Mouse (Mus musculus) forebrain, postnatal 0 days (tissue): ENCODE measurements around the gene Fcrl6. TPM values are rescaled to one million over a fixed set of nuclear protein-coding genes. Genes with fewer than 3 reads are reported as not detected.

Experiments used
- ATAC-seq: fragments of 200-750 bp; cut with Nextera tagmentation; 2 replicates; pipeline ENCODE4 v1.8.0; 2017; ENCODE audit warnings: mild to moderate bottlenecking, moderate library complexity
- DNase-seq: peaks from one replicate; pipeline ENCODE4 v3.0.0-alpha.2; 2015
- H3K27ac ChIP-seq: fragments of 300-500 bp; sonication (generic); 2 replicates; pipeline ENCODE4 v1.5.1; 2014; ENCODE audit warnings: low read depth, mild to moderate bottlenecking, antibody characterized with exemption, low read length, moderate library complexity, mixed read lengths
- H3K27me3 ChIP-seq: fragments of 300-500 bp; sonication (generic); 2 replicates; pipeline ENCODE4 v1.6.1; 2014; ENCODE audit warnings: mild to moderate bottlenecking, low read length, mixed read lengths; ENCODE audit not compliant: insufficient read depth
- H3K36me3 ChIP-seq: fragments of 300-500 bp; sonication (generic); 2 replicates; pipeline ENCODE4 v1.6.1; 2014; ENCODE audit warnings: mild to moderate bottlenecking, moderate library complexity; ENCODE audit not compliant: insufficient read depth
- H3K4me1 ChIP-seq: fragments of 300-500 bp; sonication (generic); 2 replicates; pipeline ENCODE4 v1.6.1; 2014; ENCODE audit warnings: antibody characterized with exemption; ENCODE audit not compliant: insufficient read depth
- H3K4me2 ChIP-seq: fragments of 300-500 bp; sonication (generic); 2 replicates; pipeline ENCODE4 v1.6.1; 2014; ENCODE audit warnings: low read depth, mild to moderate bottlenecking, moderate library complexity
- H3K4me3 ChIP-seq: fragments of 300-500 bp; sonication (generic); 2 replicates; pipeline ENCODE4 v1.5.1; 2014; ENCODE audit warnings: low read depth, low read length, mixed read lengths
- H3K9ac ChIP-seq: fragments of 300-500 bp; sonication (generic); 2 replicates; pipeline ENCODE4 v1.6.1; 2014; ENCODE audit warnings: mild to moderate bottlenecking
- H3K9me3 ChIP-seq: fragments of 300-500 bp; sonication (generic); 2 replicates; pipeline ENCODE4 v1.6.1; 2016; ENCODE audit warnings: low read length
- CTCF ChIP-seq: sonication (generic); IDR thresholded peaks from 2 replicates; pipeline ENCODE4 v1.5.1; 2016; ENCODE audit warnings: antibody characterized with exemption, control low read depth, low read depth
- whole genome bisulfite sequencing: fragments of 180-500 bp; shearing (Covaris S2); extraction: QIAGEN DNeasy Blood & Tissue Kit; methylation state at CpG from one replicate; pipeline ENCODE4 v1.1.7; 2014; 5-methylcytosine and 5-hydroxymethylcytosine counted together
- polyA plus RNA-seq: library from polyadenylated mRNA; unstranded; fragments of >200 nt; fragmentation: Nextera tagmentation; extraction: Ambion mirVana; gene quantifications from 2 replicates; pipeline ENCODE4 v1.2.1, GENCODE M21; 2015
- total RNA-seq: library from RNA; depleted of rRNA; stranded (reverse); fragments of >200 nt; gene quantifications from 2 replicates; pipeline ENCODE4 v1.2.3, GENCODE M21; 2014

The Fcrl6 gene
- total and polyA plus RNA-seq, 2 experiments from 2014 or later = 0.18 TPM; not detected in 1

DNA sequence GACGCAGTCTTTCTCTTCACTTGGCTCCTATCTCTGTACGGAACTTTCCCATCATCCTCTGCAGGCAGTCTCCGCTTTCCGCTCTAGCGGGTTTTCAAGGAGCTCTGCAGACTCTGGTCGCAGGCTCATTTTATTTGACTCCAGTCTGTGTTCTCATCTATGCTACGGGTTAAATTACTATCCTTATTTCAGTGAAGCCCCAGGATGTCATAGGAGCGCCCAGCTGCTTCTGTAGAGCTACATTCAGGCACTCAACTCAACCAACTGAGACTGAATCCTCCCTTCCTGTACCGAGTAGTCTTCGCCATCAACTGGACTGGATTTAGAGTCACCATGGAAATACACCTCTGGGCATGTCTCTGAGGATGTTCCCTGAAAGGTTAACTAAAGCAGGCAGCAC lies 12.3 kb upstream of the Fcrl6 start:
- Histone ChIP-seq H3K27me3 (no peaks in the 10 kb centered on the region), H3K4me2 (no peak overlapping the region), H3K4me1 (0 out of 2 replicates have a peak, but pooled peaks cover 5% of the 10 kb centered on the region), H3K36me3 (no peaks in the 10 kb centered on the region), H3K4me3 (no peak overlapping the region), H3K9me3 (no peaks in the 10 kb centered on the region), H3K9ac (no peak overlapping the region), H3K27ac (no peak overlapping the region)
- DNase-seq (no peak), ATAC-seq (no peak)
- no peak for TF ChIP-seq CTCF
- WGBS = 85% methylated on average over 10 of the region's 10 CpGs

DNA sequence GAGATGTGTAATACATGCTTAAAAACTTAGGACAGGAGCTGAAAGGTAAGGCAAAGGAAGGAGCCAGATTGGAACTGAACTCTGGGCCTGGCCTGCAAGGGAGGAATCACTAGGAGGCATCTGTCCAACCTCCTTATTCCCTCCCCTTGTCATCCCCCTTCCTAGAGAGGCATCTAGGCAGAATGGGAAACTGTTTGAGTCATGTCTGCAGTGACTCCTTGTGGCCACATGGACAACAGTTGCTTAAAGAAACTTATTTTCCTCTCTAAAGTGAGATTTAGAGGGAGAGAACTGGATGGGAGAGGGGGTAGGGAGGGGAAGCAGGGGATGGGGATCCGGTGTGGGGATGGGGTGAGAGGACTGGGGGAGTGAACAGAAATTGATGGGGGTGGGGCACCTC lies 10.4 kb upstream of the Fcrl6 start:
- Histone ChIP-seq H3K9me3 (no peaks in the 10 kb centered on the region), H3K9ac (no peak overlapping the region), H3K4me3 (no peak overlapping the region), H3K4me2 (no peak overlapping the region), H3K36me3 (no peaks in the 10 kb centered on the region), H3K4me1 (0 out of 2 replicates have a peak, but pooled peaks cover 5% of the 10 kb centered on the region), H3K27ac (no peak overlapping the region), H3K27me3 (no peaks in the 10 kb centered on the region)
- 65% methylated on average over 1 of the region's 1 CpGs for whole genome bisulfite sequencing
- peak; percentile 65 for TF ChIP-seq CTCF
- DNase-seq (no peak), ATAC-seq (no peak)

- no peak for TF ChIP-seq CTCF
- no peak overlapping the region for H3K4me3 ChIP-seq
- DNase-seq (no peak), ATAC-seq (no peak)
- no peak overlapping the region for H3K4me2 ChIP-seq
- no peaks in the 10 kb centered on the region for H3K4me1 ChIP-seq
- H3K27ac ChIP-seq = no peak overlapping the region
- no peak overlapping the region for H3K9ac ChIP-seq
- WGBS = 87% methylated on average over 10 of the region's 10 CpGs
- H3K27me3 ChIP-seq = no peaks in the 10 kb centered on the region
- no peaks in the 10 kb centered on the region for H3K9me3 ChIP-seq
- no peaks in the 10 kb centered on the region for H3K36me3 ChIP-seq
These were observed 9.0 kb upstream of the Fcrl6 start for GRCm38 (mm10) chr1:172611304-172611703.

DNA sequence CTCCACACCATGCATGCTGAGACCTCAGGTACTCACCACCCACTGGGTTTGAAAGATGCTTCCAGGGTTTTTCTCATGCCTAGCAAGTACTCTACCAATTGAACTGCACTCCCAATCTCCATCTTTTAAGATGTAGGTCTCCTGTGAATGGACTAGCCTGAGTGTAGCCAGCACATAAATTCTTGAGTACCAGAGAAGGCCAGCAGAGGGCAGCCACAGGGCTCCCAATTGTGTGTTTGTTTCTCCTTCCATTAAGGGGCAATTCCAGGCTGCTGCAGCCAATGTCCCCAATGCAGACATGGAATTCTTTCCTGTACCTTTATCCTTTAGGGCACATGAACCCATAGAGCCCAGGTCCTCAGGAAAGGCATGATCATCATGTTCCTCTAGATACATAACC lies 7.9 kb downstream of the Fcrl6 start:
- ATAC-seq = peak; percentile 50; the same call in 1 of the 2 replicates

DNA sequence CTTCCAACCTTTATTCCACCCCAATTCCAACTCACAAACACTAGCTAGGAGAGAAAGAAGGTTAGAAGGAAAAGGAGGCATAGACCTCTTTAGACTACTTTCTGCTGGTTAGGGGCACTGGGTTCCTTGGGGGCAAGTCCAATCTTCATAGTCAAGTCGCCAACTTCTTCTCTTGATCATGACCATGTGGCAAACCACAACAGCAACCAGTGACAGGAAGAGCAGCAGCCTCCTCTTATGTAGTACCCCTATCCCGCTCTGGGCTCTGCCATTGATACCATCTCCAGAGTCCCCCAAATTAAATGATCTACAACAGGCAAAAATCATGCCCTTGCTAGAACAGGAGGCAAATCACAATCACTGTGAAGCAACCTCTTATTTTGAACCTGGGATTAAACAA lies 8.4 kb downstream of the Fcrl6 start:
- no peaks in the 10 kb centered on the region for H3K36me3 ChIP-seq
- no peak for DNase-seq
- H3K27me3 ChIP-seq = no peaks in the 10 kb centered on the region
- no peak for TF ChIP-seq CTCF
- H3K4me2 ChIP-seq = no peak overlapping the region
- no peak overlapping the region for H3K4me3 ChIP-seq
- WGBS = 93% methylated on average over 2 of the region's 2 CpGs
- ATAC-seq = no peak
- no peak overlapping the region for H3K27ac ChIP-seq
- H3K4me1 ChIP-seq = no peaks in the 10 kb centered on the region
- no peak overlapping the region for H3K9ac ChIP-seq
- H3K9me3 ChIP-seq = no peaks in the 10 kb centered on the region

More for the DNA sequence above, 7.9 kb downstream of the Fcrl6 start:
- no peaks in the 10 kb centered on the region for H3K9me3 ChIP-seq
- H3K36me3 ChIP-seq = no peaks in the 10 kb centered on the region
- H3K27ac ChIP-seq = no peak overlapping the region
- DNase-seq = peak; percentile 62
- no peaks in the 10 kb centered on the region for H3K4me1 ChIP-seq
- H3K27me3 ChIP-seq = no peaks in the 10 kb centered on the region
- H3K9ac ChIP-seq = no peak overlapping the region
- no peak overlapping the region for H3K4me3 ChIP-seq
- TF ChIP-seq CTCF = peak; percentile 72
- H3K4me2 ChIP-seq = no peak overlapping the region

- H3K4me1 ChIP-seq = no peaks in the 10 kb centered on the region
- DNase-seq (no peak), ATAC-seq (no peak)
- H3K4me2 ChIP-seq = no peak overlapping the region
- no peak overlapping the region for H3K27ac ChIP-seq
- H3K4me3 ChIP-seq = no peak overlapping the region
- H3K36me3 ChIP-seq = no peaks in the 10 kb centered on the region
- 77% methylated on average over 3 of the region's 3 CpGs for WGBS
- no peaks in the 10 kb centered on the region for H3K27me3 ChIP-seq
- no peaks in the 10 kb centered on the region for H3K9me3 ChIP-seq
- H3K9ac ChIP-seq = no peak overlapping the region
- TF ChIP-seq CTCF = no peak
These were observed 9.0 kb downstream of the Fcrl6 start for GRCm38 (mm10) chr1:172593321-172593720.

- H3K36me3 ChIP-seq = no peaks in the 10 kb centered on the region
- H3K27me3 ChIP-seq = no peaks in the 10 kb centered on the region
- ATAC-seq (no peak), DNase-seq (no peak)
- no peak within 1 kb of the TSS for H3K9ac ChIP-seq
- no peak for TF ChIP-seq CTCF
- peaks cover 9% of the 10 kb centered on the region; the same call in 1 of the 2 replicates for H3K4me1 ChIP-seq
- no peak within 1 kb of the TSS for H3K27ac ChIP-seq
- no peak within 1 kb of the TSS for H3K4me3 ChIP-seq
- no peak within 1 kb of the TSS for H3K4me2 ChIP-seq
- WGBS = 73% methylated on average over 7 of the region's 7 CpGs
- no peaks in the 10 kb centered on the region for H3K9me3 ChIP-seq
These were observed 12.0 kb downstream of the Fcrl6 start, which contains the start of gene Slamf8 for GRCm38 (mm10) chr1:172590385-172590784. TSS of gene Slamf8 (minus strand) at chr1:172590568.
